Mouse (Mus musculus) hindbrain, embryonic 11.5 days (tissue): ENCODE measurements around the gene Serp2. TPM values are rescaled to one million over a fixed set of nuclear protein-coding genes. Genes with fewer than 3 reads are reported as not detected.

ENCODE experiments used
- ATAC-seq: fragments of 200-750 bp; cut with Nextera tagmentation; 2 replicates; pipeline ENCODE4 v1.8.0; 2017; ENCODE audit warnings: mild to moderate bottlenecking, moderate TSS enrichment, moderate library complexity; ENCODE audit not compliant: low FRiP score
- DNase-seq: peaks from one replicate; pipeline ENCODE4 v3.0.0-alpha.2; 2015; ENCODE audit warnings: low spot score
- H3K27ac ChIP-seq: fragments of 300-500 bp; sonication (generic); 2 replicates; pipeline ENCODE4 v1.5.1; 2014; ENCODE audit warnings: mild to moderate bottlenecking, low read depth, low read length
- H3K27me3 ChIP-seq: fragments of 300-500 bp; sonication (generic); 2 replicates; pipeline ENCODE4 v1.6.1; 2014; ENCODE audit warnings: mild to moderate bottlenecking, low read length, moderate library complexity, mixed read lengths; ENCODE audit not compliant: control insufficient read depth, insufficient read depth
- H3K36me3 ChIP-seq: fragments of 300-500 bp; sonication (generic); 2 replicates; pipeline ENCODE4 v1.6.1; 2014; ENCODE audit warnings: mild to moderate bottlenecking, low read length, moderate library complexity, mixed read lengths; ENCODE audit not compliant: control insufficient read depth, insufficient read depth
- H3K4me1 ChIP-seq: fragments of 300-500 bp; sonication (generic); replicated peaks from 2 replicates; pipeline ENCODE4 v1.6.1; 2014; ENCODE audit warnings: low read length, mixed read lengths; ENCODE audit not compliant: control insufficient read depth, insufficient read depth
- H3K4me2 ChIP-seq: fragments of 300-500 bp; sonication (generic); replicated peaks from 2 replicates; pipeline ENCODE4 v1.6.1; 2014; ENCODE audit warnings: mild to moderate bottlenecking, low read depth, low read length
- H3K4me3 ChIP-seq: fragments of 300-500 bp; sonication (generic); 2 replicates; pipeline ENCODE4 v1.5.1; 2014; ENCODE audit warnings: low read depth, low read length
- H3K9ac ChIP-seq: fragments of 300-500 bp; sonication (generic); 2 replicates; pipeline ENCODE4 v1.6.1; 2014; ENCODE audit warnings: low read depth, low read length
- H3K9me3 ChIP-seq: fragments of 300-500 bp; sonication (generic); 2 replicates; pipeline ENCODE4 v1.6.1; 2016; ENCODE audit warnings: low read length; ENCODE audit not compliant: control insufficient read depth
- WGBS: fragments of 180-500 bp; shearing (Covaris S2); extraction: QIAGEN DNeasy Blood & Tissue Kit; methylation state at CpG from one replicate; pipeline ENCODE4 v1.1.7; 2014; 5-methylcytosine and 5-hydroxymethylcytosine counted together
- polyA plus RNA-seq: library from polyadenylated mRNA; unstranded; fragments of >200 nt; fragmentation: Nextera tagmentation; extraction: Ambion mirVana; gene quantifications from 2 replicates; pipeline ENCODE4 v1.2.1, GENCODE M21; 2014

The Serp2 gene
- polyA plus RNA-seq, 1 experiment from 2014 or later = 46.1 TPM

DNA sequence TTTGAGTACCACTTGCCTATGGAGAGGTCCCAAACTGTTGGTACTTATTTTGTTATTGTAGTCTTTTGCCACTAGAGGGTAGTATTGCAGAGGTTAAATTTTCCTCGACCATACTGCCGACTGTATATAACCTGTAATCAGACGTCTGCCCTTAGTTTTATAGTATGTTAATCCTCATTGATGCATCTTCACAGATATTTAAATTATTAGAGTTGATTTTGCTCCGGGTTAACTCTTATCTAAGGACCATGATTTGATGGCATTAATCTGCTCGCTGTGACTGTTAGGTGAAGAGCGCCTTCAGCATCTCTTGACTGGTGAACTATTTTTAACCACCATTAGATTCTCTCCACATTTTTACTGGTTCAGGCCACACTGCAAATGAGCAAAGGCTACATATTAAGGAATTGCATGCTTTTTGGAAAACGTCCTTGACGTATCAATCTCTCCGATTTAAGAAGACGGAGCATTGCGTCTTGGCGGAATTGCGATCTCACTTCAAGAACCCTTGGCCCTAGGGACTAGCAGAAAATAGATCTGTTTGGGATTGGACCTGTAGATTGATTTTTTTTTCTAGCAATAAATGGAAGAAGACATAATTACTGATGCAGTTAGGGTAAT is 53.3 kb downstream of the Serp2 start:
- H3K4me2 ChIP-seq = peak overlapping the region; percentile 63
- peak overlapping the region; percentile 97; the same call in 1 of the 2 replicates for H3K9ac ChIP-seq
- peak overlapping the region; percentile 99; the same call in 1 of the 2 replicates for H3K27ac ChIP-seq
- no peak for ATAC-seq
- H3K9me3 ChIP-seq = no peaks in the 10 kb centered on the region
- H3K4me1 ChIP-seq = no peaks in the 10 kb centered on the region
- H3K4me3 ChIP-seq = peak overlapping the region; percentile 75
- DNase-seq = peak; percentile 66
- WGBS = 11% methylated on average over 13 of the region's 13 CpGs
- no peaks in the 10 kb centered on the region for H3K27me3 ChIP-seq
- H3K36me3 ChIP-seq = 0 out of 2 replicates have a peak, but pooled peaks cover 5% of the 10 kb centered on the region

- H3K36me3 ChIP-seq = no peaks in the 10 kb centered on the region
- 14% methylated on average over 5 of the region's 5 CpGs for WGBS
- H3K27ac ChIP-seq = no peak overlapping the region
- no peaks in the 10 kb centered on the region for H3K27me3 ChIP-seq
- no peak overlapping the region for H3K4me2 ChIP-seq
- H3K9me3 ChIP-seq = no peaks in the 10 kb centered on the region
- 0 out of 2 replicates have a peak, but pooled peaks cover under 1% of the 10 kb centered on the region for H3K4me1 ChIP-seq
- no peak overlapping the region for H3K4me3 ChIP-seq
- H3K9ac ChIP-seq = no peak overlapping the region
- no peak for ATAC-seq
- no peak for DNase-seq
Measured at GRCm38 (mm10) chr14:76500036-76500435, 56.7 kb downstream of the Serp2 start.

- Histone ChIP-seq H3K36me3 (no peaks in the 10 kb centered on the region), H3K27ac (no peak overlapping the region), H3K4me2 (no peak overlapping the region), H3K27me3 (no peaks in the 10 kb centered on the region), H3K9ac (no peak overlapping the region), H3K9me3 (no peaks in the 10 kb centered on the region), H3K4me3 (no peak overlapping the region), H3K4me1 (0 out of 2 replicates have a peak, but pooled peaks cover 2% of the 10 kb centered on the region)
- 79% methylated on average over 6 of the region's 6 CpGs for WGBS
- ATAC-seq (no peak), DNase-seq (no peak)
Measured at GRCm38 (mm10) chr14:76499492-76499891, 57.2 kb downstream of the Serp2 start.

GRCm38 (mm10) chr14:76498210-76498609 is 58.5 kb downstream of the Serp2 start:
- Histone ChIP-seq H3K36me3 (no peaks in the 10 kb centered on the region), H3K4me1 (0 out of 2 replicates have a peak, but pooled peaks cover 2% of the 10 kb centered on the region), H3K27me3 (no peaks in the 10 kb centered on the region), H3K9ac (no peak overlapping the region), H3K4me2 (no peak overlapping the region), H3K27ac (no peak overlapping the region), H3K9me3 (no peaks in the 10 kb centered on the region), H3K4me3 (no peak overlapping the region)
- DNase-seq (no peak), ATAC-seq (no peak)
- WGBS = 64% methylated on average over 7 of the region's 7 CpGs

DNA sequence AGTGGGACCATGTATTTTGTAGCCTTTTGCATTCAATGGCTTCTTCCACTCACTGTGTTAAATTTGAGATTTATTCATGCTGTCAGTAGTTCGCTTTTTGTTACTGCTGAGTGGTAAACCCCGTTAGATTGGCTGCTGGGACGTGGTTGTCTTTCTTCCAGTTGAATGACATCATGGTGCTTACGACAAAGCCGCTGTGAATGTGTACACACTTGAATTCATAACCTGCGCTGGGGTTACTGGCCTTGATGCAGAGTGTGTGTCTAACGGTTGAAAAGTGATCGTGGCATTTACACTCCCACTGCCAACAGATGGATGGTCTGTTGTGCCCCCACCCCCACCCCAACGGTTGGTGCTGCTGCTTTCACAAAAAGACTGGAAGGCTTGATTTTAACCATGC is 59.5 kb downstream of the Serp2 start:
- DNase-seq = no peak
- Histone ChIP-seq H3K9ac (no peak overlapping the region), H3K9me3 (no peaks in the 10 kb centered on the region), H3K36me3 (no peaks in the 10 kb centered on the region), H3K27ac (no peak overlapping the region), H3K4me1 (0 out of 2 replicates have a peak, but pooled peaks cover 2% of the 10 kb centered on the region), H3K4me3 (no peak overlapping the region), H3K4me2 (no peak overlapping the region), H3K27me3 (no peaks in the 10 kb centered on the region)
- WGBS = 73% methylated on average over 9 of the region's 9 CpGs
- no peak for ATAC-seq

- H3K9ac ChIP-seq = no peak overlapping the region
- H3K27ac ChIP-seq = no peak overlapping the region
- no peaks in the 10 kb centered on the region for H3K9me3 ChIP-seq
- no peaks in the 10 kb centered on the region for H3K27me3 ChIP-seq
- DNase-seq = no peak
- H3K4me1 ChIP-seq = 0 out of 2 replicates have a peak, but pooled peaks cover 2% of the 10 kb centered on the region
- 58% methylated on average over 5 of the region's 5 CpGs for WGBS
- no peak overlapping the region for H3K4me3 ChIP-seq
- no peak overlapping the region for H3K4me2 ChIP-seq
- ATAC-seq = no peak
- H3K36me3 ChIP-seq = no peaks in the 10 kb centered on the region
Measured at GRCm38 (mm10) chr14:76495022-76495421, 61.7 kb downstream of the Serp2 start.

- Histone ChIP-seq H3K9ac (no peak overlapping the region), H3K4me3 (no peak overlapping the region), H3K4me2 (no peak overlapping the region), H3K4me1 (no peaks in the 10 kb centered on the region), H3K9me3 (no peaks in the 10 kb centered on the region), H3K27ac (no peak overlapping the region), H3K36me3 (no peaks in the 10 kb centered on the region), H3K27me3 (no peaks in the 10 kb centered on the region)
- ATAC-seq (no peak), DNase-seq (no peak)
- WGBS = 96% methylated on average over 2 of the region's 2 CpGs
Measured at GRCm38 (mm10) chr14:76489128-76489527, 67.6 kb downstream of the Serp2 start.

DNA sequence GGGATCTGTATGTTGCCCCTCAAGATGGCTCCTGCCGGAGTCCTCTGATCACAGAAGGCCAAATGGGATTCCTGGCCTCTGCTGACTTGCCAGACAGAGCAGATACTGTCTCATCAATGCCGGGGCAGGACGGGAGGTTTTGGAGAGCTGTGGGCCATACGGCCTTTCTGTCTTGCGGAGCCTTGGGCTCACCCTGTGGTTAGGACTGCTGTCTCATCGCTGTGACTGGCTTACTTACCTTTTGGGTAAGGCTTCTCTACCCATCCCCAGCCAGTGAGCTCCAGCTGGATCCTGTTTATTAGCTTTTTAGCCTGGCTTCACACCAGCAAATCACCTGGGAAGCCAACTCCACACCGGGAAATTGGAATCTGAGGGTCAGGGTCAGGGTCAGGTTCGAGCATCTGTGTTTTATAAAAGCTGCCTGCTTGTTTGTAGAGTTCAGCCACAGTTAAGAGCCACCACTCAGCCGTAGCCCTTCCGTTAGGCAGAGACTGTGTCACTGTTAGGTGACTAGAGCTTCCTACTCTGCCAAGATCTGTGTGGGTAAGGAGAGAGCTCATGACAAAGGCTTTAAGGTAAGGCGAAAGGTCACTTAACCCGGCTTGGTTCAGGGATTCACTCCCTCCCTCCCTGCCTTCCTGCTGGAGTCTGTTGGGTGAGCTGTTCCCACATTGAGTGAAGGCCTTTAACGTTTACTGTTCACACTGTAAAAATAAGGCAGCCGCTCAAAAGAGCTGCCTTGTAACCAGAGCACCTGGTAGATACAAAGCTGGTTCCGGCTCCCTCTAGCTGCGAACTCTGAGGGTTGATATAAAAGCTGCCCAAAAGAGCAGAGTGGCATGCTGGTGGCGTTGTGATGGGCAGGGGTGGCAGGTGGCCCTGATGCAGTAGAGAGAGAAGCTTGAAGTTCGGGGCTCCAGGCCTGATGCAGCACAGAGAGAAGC is 68.3 kb downstream of the Serp2 start:
- Histone ChIP-seq H3K9me3 (no peaks in the 10 kb centered on the region), H3K4me2 (no peak overlapping the region), H3K27me3 (no peaks in the 10 kb centered on the region), H3K9ac (no peak overlapping the region), H3K4me3 (no peak overlapping the region), H3K36me3 (no peaks in the 10 kb centered on the region), H3K27ac (no peak overlapping the region), H3K4me1 (no peaks in the 10 kb centered on the region)
- ATAC-seq = no peak
- WGBS = 66% methylated on average over 18 of the region's 18 CpGs
- DNase-seq = no peak
